Mouse (Mus musculus) testis, adult 2 months (tissue): ENCODE measurements at regions not wholly inside any gene's neighbourhood (a gene's known extent, or its start where the extent isn't known, plus 50 kb on each side); places are given as distances from the start of the nearest gene placed in this dataset.

Experiments used
- CTCF ChIP-seq: fragments of 200-500 bp; IDR thresholded peaks from 2 replicates; pipeline ENCODE4 v1.5.1; 2012; ENCODE audit warnings: low read depth, mild to moderate bottlenecking, inconsistent platforms, low read length, moderate library complexity; ENCODE audit not compliant: control insufficient read depth, insufficient read depth, insufficient replicate concordance
- POLR2A ChIP-seq: fragments of 200-500 bp; IDR thresholded peaks from 2 replicates; pipeline ENCODE4 v1.6.1; 2012; ENCODE audit warnings: low read depth, mild to moderate bottlenecking, inconsistent platforms, low read length, moderate library complexity; ENCODE audit not compliant: control insufficient read depth

DNA sequence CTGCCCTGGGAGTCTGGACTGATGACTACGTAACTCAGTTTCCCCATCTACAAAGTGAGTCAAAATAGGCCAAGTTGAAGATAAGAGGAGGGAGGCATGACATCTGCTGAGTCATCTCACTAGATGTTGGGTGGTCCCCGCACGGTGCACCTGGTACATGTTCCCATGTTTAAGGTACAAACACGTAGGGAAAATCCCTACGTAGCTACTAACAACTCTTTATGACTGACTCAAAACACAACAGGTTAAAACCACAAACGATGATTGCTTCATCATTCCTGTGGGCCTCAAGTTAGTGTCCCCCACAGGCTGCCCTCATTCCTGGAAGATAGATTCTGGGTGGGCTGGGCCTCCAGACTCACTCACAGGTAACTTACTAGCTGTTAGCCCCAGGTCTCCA lies 107.7 kb downstream of the Sox9 start:
- TF ChIP-seq CTCF (no peak), POLR2A (no peak)
